Mouse (Mus musculus): ENCODE measurements around the gene Nfib.

- TF ChIP-seq POLR2A (IDR thresholded peaks at IDR 0.05; ENCODE audit: borderline replicate concordance, extremely low read depth, low read depth, low read length) (no peak), CTCF (IDR thresholded peaks at IDR 0.05; ENCODE audit: insufficient read depth, low read length) (no peak)
Observed at GRCm38 (mm10) chr4:82453341-82453740, 252.2 kb downstream of the Nfib start.

Data from lung, adult 2 months (tissue).